Mouse (Mus musculus) ES-Bruce4 (cell line): ENCODE data around the gene Ubqln1. TPM values are rescaled to one million over a fixed set of nuclear protein-coding genes. Genes with fewer than 3 reads are reported as not detected.

Source experiments
- H3K27ac ChIP-seq: 2 replicates; pipeline ENCODE4 v1.5.1; 2012; ENCODE audit warnings: low read length, inconsistent platforms; ENCODE audit not compliant: insufficient read depth
- H3K27me3 ChIP-seq: 2 replicates; pipeline ENCODE4 v1.6.1; 2012; ENCODE audit warnings: mild to moderate bottlenecking, low read length, inconsistent platforms; ENCODE audit not compliant: control insufficient read depth, poor library complexity, insufficient read depth, severe bottlenecking
- H3K36me3 ChIP-seq: 2 replicates; pipeline ENCODE4 v1.6.1; 2012; ENCODE audit warnings: inconsistent platforms, mild to moderate bottlenecking, low read length, moderate library complexity; ENCODE audit not compliant: control insufficient read depth, poor library complexity, insufficient read depth, severe bottlenecking
- H3K4me1 ChIP-seq: one replicate; pipeline ENCODE4 v1.8.1; 2011; ENCODE audit warnings: low read length; ENCODE audit not compliant: control insufficient read depth, insufficient read depth
- H3K4me3 ChIP-seq: 2 replicates; pipeline ENCODE4 v1.5.1; 2011; ENCODE audit warnings: low read depth, mild to moderate bottlenecking, low read length
- H3K9ac ChIP-seq: 2 replicates; pipeline ENCODE4 v1.6.1; 2012; ENCODE audit warnings: low read depth, mild to moderate bottlenecking, inconsistent platforms; ENCODE audit not compliant: poor library complexity, severe bottlenecking
- H3K9me3 ChIP-seq: replicated peaks from 2 replicates; pipeline ENCODE4 v1.6.1; 2012; ENCODE audit warnings: mild to moderate bottlenecking, low read length, inconsistent platforms; ENCODE audit not compliant: control insufficient read depth, poor library complexity, insufficient read depth, severe bottlenecking
- CTCF ChIP-seq: IDR thresholded peaks from one replicate; pipeline ENCODE4 v1.8.1; 2011; ENCODE audit warnings: low read depth, low read length
- EP300 ChIP-seq: IDR thresholded peaks from 2 replicates; pipeline ENCODE4 v1.6.1; 2011; ENCODE audit warnings: low read depth, low read length; ENCODE audit not compliant: insufficient read depth
- POLR2A ChIP-seq: IDR thresholded peaks from one replicate; pipeline ENCODE4 v1.8.1; 2011; ENCODE audit warnings: low read length; ENCODE audit not compliant: insufficient read depth
- polyA plus RNA-seq: library from polyadenylated mRNA; stranded (reverse); fragments of >200 nt; gene quantifications from 2 replicates; pipeline ENCODE4 v1.2.4, GENCODE M21; 2011; ENCODE audit warnings: low read depth; ENCODE audit not compliant: missing spikeins, insufficient read depth, insufficient read length

Ubqln1 gene
- polyA plus RNA-seq, 1 experiment, result 182 TPM

- Histone ChIP-seq H3K9ac (no peak overlapping the region), H3K27ac (no peak overlapping the region), H3K36me3 (no peaks in the 10 kb centered on the region), H3K9me3 (no peaks in the 10 kb centered on the region), H3K27me3 (no peaks in the 10 kb centered on the region), H3K4me3 (no peak overlapping the region), H3K4me1 (no peaks in the 10 kb centered on the region)
- TF ChIP-seq POLR2A, result no peak
- peak; percentile 70 for TF ChIP-seq CTCF
- TF ChIP-seq EP300, result no peak
Observed at GRCm38 (mm10) chr13:58232611-58233010, 17.2 kb upstream of the Ubqln1 start.

- H3K4me3 ChIP-seq, result no peak overlapping the region
- TF ChIP-seq EP300 (no peak), CTCF (no peak), POLR2A (no peak)
Observed at GRCm38 (mm10) chr13:58232070-58232469, 16.6 kb upstream of the Ubqln1 start.

GRCm38 (mm10) chr13:58228624-58229023 lies 13.2 kb upstream of the Ubqln1 start:
- Histone ChIP-seq H3K4me3 (no peak overlapping the region), H3K9ac (no peak overlapping the region), H3K27ac (no peak overlapping the region), H3K9me3 (no peaks in the 10 kb centered on the region), H3K4me1 (no peaks in the 10 kb centered on the region), H3K36me3 (no peaks in the 10 kb centered on the region), H3K27me3 (no peaks in the 10 kb centered on the region)
- TF ChIP-seq CTCF (no peak), EP300 (no peak), POLR2A (no peak)

More at GRCm38 (mm10) chr13:58232070-58232469, 16.6 kb upstream of the Ubqln1 start:
- Histone ChIP-seq H3K9ac (no peak overlapping the region), H3K27ac (no peak overlapping the region), H3K4me1 (no peaks in the 10 kb centered on the region), H3K36me3 (no peaks in the 10 kb centered on the region), H3K9me3 (no peaks in the 10 kb centered on the region), H3K27me3 (no peaks in the 10 kb centered on the region)

- Histone ChIP-seq H3K4me1 (no peaks in the 10 kb centered on the region), H3K36me3 (no peaks in the 10 kb centered on the region), H3K4me3 (no peak overlapping the region), H3K9me3 (no peaks in the 10 kb centered on the region), H3K27me3 (no peaks in the 10 kb centered on the region), H3K27ac (no peak overlapping the region), H3K9ac (no peak overlapping the region)
- TF ChIP-seq CTCF (no peak), POLR2A (no peak), EP300 (no peak)
Observed at GRCm38 (mm10) chr13:58225694-58226093, 10.2 kb upstream of the Ubqln1 start.

GRCm38 (mm10) chr13:58220206-58220605 lies 4.8 kb upstream of the Ubqln1 start:
- no peak overlapping the region for H3K9ac ChIP-seq
- H3K9me3 ChIP-seq, result no peaks in the 10 kb centered on the region
- H3K27ac ChIP-seq, result no peak overlapping the region
- H3K4me3 ChIP-seq, result no peak overlapping the region
- H3K4me1 ChIP-seq, result no peaks in the 10 kb centered on the region
- no peaks in the 10 kb centered on the region for H3K27me3 ChIP-seq
- TF ChIP-seq CTCF (no peak), POLR2A (no peak), EP300 (no peak)
- no peaks in the 10 kb centered on the region for H3K36me3 ChIP-seq

- TF ChIP-seq CTCF, result no peak
- Histone ChIP-seq H3K9ac (no peak overlapping the region), H3K9me3 (no peaks in the 10 kb centered on the region), H3K4me3 (no peak overlapping the region), H3K27me3 (no peaks in the 10 kb centered on the region), H3K36me3 (no peaks in the 10 kb centered on the region), H3K27ac (no peak overlapping the region), H3K4me1 (no peaks in the 10 kb centered on the region)
Observed at GRCm38 (mm10) chr13:58217536-58217935, 2.1 kb upstream of the Ubqln1 start.
